Mouse (Mus musculus) layer of hippocampus, adult 18-20 months (tissue): ENCODE measurements at regions not wholly inside any gene's neighbourhood (a gene's known extent, or its start where the extent isn't known, plus 50 kb on each side); places are given as distances from the start of the nearest gene placed in this dataset.

ENCODE experiments used
- microRNA-seq, 2 experiments: library from miRNA; unstranded; fragments of <30 nt; microRNA quantifications; one replicate each; pipeline ENCODE4 v1.2.0; 2021

Small RNA genes in the stretch of these regions (microRNA-seq; reads per million reads assigned to microRNA genes)
- gene Mir124a-2, result 0 to 0.39 reads per million in 2 experiments
